Mouse (Mus musculus): ENCODE data around the gene Gm20388.

DNA sequence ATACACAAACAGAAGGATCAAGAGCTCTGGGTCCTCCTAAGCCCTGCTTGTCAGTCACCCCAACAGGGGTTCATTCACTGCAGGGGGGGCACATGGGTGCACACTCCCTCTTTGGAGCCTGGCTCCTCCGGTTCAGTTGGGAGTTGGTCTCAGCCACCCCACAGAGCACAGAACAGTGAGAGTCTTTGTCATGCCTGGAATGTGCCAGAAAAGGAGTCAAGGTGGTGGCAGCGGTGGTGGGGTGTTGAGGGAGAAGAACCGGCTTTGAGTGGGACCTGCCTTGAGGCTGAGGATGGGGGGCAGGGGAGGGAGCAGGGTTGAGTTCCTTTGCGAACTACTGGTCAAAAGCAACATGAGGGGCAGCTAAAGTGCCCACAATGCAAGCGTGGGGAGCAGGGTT, 719.4 kb downstream of the Gm20388 start:
- TF ChIP-seq CTCF (IDR thresholded peaks at IDR 0.05; ENCODE audit: low read depth, low read length) (no peak), GATA1 (IDR thresholded peaks at IDR 0.05; ENCODE audit: borderline replicate concordance, low read length) (no peak), TAL1 (conservative IDR thresholded peaks at IDR 0.05; ENCODE audit: low read depth, low read length) (no peak), POLR2AphosphoS5 (IDR thresholded peaks at IDR 0.05; ENCODE audit: insufficient replicate concordance, low read depth, low read length) (no peak), GATA2 (IDR thresholded peaks at IDR 0.05; ENCODE audit: borderline replicate concordance, low read depth, low read length) (no peak)

Measured in G1E (cell line).